Mouse (Mus musculus): ENCODE data around the gene Gm20671. TPM values are rescaled to one million over a fixed set of nuclear protein-coding genes. Genes with fewer than 3 reads are reported as not detected.

Gm20671 gene
- polyA plus RNA-seq, 1 experiment: 0.06 TPM

DNA sequence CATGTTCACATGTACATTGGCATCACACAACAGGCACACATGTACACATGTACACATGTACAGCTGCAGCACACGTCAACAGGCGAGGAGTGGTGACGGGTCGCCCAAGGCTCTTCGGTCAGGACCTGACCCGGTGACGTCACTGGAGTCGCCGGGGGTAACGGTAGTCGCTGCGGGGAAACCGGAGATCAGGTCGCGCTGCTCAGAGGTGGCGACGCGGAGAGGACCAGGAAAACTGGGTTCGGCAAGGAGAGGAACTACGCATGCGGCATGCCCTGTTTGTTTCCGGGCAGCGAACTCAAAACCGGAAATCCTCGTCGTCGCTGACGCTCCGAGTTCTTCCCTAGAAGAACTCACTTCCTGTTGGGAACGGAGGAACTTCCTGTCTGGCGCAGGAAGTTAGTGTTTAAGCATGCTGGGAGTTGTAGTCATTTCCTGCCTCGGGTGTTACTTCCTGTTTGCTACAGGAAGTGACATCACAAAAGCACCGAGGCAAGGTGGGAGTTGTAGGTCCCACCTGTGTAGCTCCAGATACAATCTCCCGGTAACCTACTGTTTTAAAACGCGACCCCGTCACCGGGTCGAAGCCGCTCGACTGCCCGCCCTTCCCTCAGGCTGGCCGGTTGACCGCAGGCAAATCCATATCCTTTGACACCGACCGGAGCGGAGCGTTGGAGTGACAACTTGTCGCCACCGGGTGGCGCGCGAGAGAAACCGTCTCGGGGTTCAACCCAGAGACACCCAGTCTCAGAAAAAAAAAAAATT is 113.0 kb downstream of the Gm20671 start:
- TF ChIP-seq MYOG (IDR thresholded peaks at IDR 0.05; ENCODE audit: control insufficient read depth, extremely low read depth, insufficient read length) (no peak), USF1 (IDR thresholded peaks at IDR 0.05; ENCODE audit: low read depth) (no peak), MYOD1 (IDR thresholded peaks at IDR 0.05; ENCODE audit: control insufficient read depth, insufficient read length, low read depth) (no peak), CTCF (IDR thresholded peaks at IDR 0.05; ENCODE audit: control insufficient read depth, insufficient read depth, insufficient read length) (no peak), FOSL1 (IDR thresholded peaks at IDR 0.05; ENCODE audit: insufficient read depth, low read length, poor library complexity, severe bottlenecking) (no peak), MAX (IDR thresholded peaks at IDR 0.05) (no peak), CEBPB (IDR thresholded peaks at IDR 0.05; ENCODE audit: low read depth) (no peak)
- Histone ChIP-seq H3K36me3 (ENCODE audit: control insufficient read depth, insufficient read depth) (no peaks in the 10 kb centered on the region), H3K79me2 (ENCODE audit: control insufficient read depth, insufficient read depth) (peaks cover 4% of the 10 kb centered on the region), H3K27me3 (ENCODE audit: control insufficient read depth, insufficient read depth, insufficient read length) (no peaks in the 10 kb centered on the region), H3ac (ENCODE audit: control insufficient read depth, insufficient read length, low read depth) (peak overlapping the region; percentile 78), H3K4me3 (ENCODE audit: insufficient read depth, poor library complexity, severe bottlenecking) (peak overlapping the region; percentile 42), H3K79me3 (ENCODE audit: low read depth) (no peaks in the 10 kb centered on the region)

DNA sequence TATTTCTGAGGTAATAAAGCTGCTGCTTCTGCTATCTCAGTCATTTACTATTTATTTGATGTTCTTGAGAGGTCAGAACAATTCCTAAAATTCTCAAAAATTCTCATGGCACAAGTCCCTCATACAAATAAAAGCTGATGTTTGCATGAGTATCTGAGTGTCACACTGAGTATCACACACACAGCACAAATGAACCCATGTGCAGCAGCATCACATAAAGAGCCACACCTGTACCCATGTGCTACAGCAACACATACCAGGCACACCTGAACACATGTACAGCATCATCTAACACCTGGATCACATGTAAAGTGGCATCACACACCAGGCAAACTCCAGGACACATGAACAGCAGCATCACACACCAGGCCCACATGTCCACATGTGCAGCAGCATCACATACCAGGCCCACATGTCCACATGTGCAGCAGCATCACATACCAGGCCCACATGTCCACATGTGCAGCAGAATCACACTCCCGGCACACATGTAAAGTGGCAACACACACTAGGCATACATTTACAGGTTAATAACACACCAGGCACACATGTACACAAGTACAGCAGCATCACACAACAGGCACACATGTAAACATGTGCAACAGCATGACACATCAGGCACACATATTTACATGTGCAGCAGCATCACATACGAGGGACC is 113.7 kb downstream of the Gm20671 start:
- H3ac ChIP-seq (ENCODE audit: control insufficient read depth, insufficient read length, low read depth): peak overlapping the region; percentile 78
- TF ChIP-seq CTCF (IDR thresholded peaks at IDR 0.05; ENCODE audit: control insufficient read depth, insufficient read depth, insufficient read length) (no peak), FOSL1 (IDR thresholded peaks at IDR 0.05; ENCODE audit: insufficient read depth, low read length, poor library complexity, severe bottlenecking) (no peak), MYOD1 (IDR thresholded peaks at IDR 0.05; ENCODE audit: control insufficient read depth, insufficient read length, low read depth) (no peak), MAX (IDR thresholded peaks at IDR 0.05) (no peak), USF1 (IDR thresholded peaks at IDR 0.05; ENCODE audit: low read depth) (no peak), MYOG (IDR thresholded peaks at IDR 0.05; ENCODE audit: control insufficient read depth, extremely low read depth, insufficient read length) (no peak), CEBPB (IDR thresholded peaks at IDR 0.05; ENCODE audit: low read depth) (no peak)
- H3K36me3 ChIP-seq (ENCODE audit: control insufficient read depth, insufficient read depth): no peaks in the 10 kb centered on the region
- H3K79me3 ChIP-seq (ENCODE audit: low read depth): no peaks in the 10 kb centered on the region
- peaks cover 4% of the 10 kb centered on the region for H3K79me2 ChIP-seq (ENCODE audit: control insufficient read depth, insufficient read depth)
- no peaks in the 10 kb centered on the region for H3K27me3 ChIP-seq (ENCODE audit: control insufficient read depth, insufficient read depth, insufficient read length)
- peak overlapping the region; percentile 42 for H3K4me3 ChIP-seq (ENCODE audit: insufficient read depth, poor library complexity, severe bottlenecking)

DNA sequence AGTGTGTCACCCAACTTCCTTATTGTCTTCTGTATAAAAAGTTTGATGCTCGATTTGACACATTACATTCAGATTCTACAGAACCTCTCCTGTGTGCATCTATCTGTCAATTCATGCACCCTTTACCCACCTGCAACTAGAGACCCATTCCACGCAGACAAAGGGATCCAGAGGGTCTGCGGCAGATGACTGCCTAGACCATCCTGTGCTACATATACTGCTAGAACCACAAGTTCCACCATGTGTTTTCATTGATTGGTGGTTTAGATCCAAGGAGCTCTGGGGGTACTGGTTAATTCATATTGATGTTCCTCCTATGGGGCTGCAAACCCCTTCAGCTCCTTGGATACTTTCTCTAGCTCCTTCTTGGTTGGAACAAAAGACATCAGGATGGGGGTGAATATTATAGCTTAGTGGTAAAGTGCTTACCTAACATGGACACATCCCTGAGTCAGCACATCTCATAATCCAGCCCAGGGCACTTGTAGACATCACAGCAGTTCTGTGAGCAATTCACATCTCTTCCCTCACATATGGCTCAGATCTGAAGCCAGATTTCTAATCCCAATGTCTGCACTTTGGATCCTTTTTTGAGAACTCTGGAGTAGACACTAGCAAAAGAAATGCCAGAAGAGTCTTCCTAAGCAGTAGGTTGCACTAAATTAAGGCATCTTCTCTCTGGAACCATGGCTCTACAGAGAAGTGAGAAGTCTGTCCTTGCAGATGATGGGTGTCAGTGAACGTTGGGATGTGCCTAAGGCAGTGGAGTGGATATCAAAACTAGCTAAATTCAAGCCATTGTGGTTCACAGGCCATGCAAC is 114.5 kb downstream of the Gm20671 start:
- H3K36me3 ChIP-seq (ENCODE audit: control insufficient read depth, insufficient read depth): no peaks in the 10 kb centered on the region

GRCm38 (mm10) chr5:32711485-32711884 is 115.4 kb downstream of the Gm20671 start:
- Histone ChIP-seq H3K27me3 (ENCODE audit: control insufficient read depth, insufficient read depth, insufficient read length) (no peaks in the 10 kb centered on the region), H3ac (ENCODE audit: control insufficient read depth, insufficient read length, low read depth) (no peak overlapping the region), H3K36me3 (ENCODE audit: control insufficient read depth, insufficient read depth) (no peaks in the 10 kb centered on the region), H3K4me3 (ENCODE audit: insufficient read depth, poor library complexity, severe bottlenecking) (no peak overlapping the region), H3K79me2 (ENCODE audit: control insufficient read depth, insufficient read depth) (peaks cover 4% of the 10 kb centered on the region), H3K79me3 (ENCODE audit: low read depth) (no peaks in the 10 kb centered on the region)
- TF ChIP-seq FOSL1 (IDR thresholded peaks at IDR 0.05; ENCODE audit: insufficient read depth, low read length, poor library complexity, severe bottlenecking): no peak
- TF ChIP-seq CTCF (IDR thresholded peaks at IDR 0.05; ENCODE audit: control insufficient read depth, insufficient read depth, insufficient read length): no peak
- TF ChIP-seq CEBPB (IDR thresholded peaks at IDR 0.05; ENCODE audit: low read depth): no peak
- no peak for TF ChIP-seq MYOD1 (IDR thresholded peaks at IDR 0.05; ENCODE audit: control insufficient read depth, insufficient read length, low read depth)
- no peak for TF ChIP-seq MAX (IDR thresholded peaks at IDR 0.05)
- no peak for TF ChIP-seq MYOG (IDR thresholded peaks at IDR 0.05; ENCODE audit: control insufficient read depth, extremely low read depth, insufficient read length)
- TF ChIP-seq USF1 (IDR thresholded peaks at IDR 0.05; ENCODE audit: low read depth): no peak

More for the DNA sequence above, 114.5 kb downstream of the Gm20671 start:
- no peak for TF ChIP-seq CTCF (IDR thresholded peaks at IDR 0.05; ENCODE audit: control insufficient read depth, insufficient read depth, insufficient read length)
- TF ChIP-seq USF1 (IDR thresholded peaks at IDR 0.05; ENCODE audit: low read depth): no peak
- no peak for TF ChIP-seq FOSL1 (IDR thresholded peaks at IDR 0.05; ENCODE audit: insufficient read depth, low read length, poor library complexity, severe bottlenecking)
- TF ChIP-seq MYOG (IDR thresholded peaks at IDR 0.05; ENCODE audit: control insufficient read depth, extremely low read depth, insufficient read length): no peak
- no peak for TF ChIP-seq CEBPB (IDR thresholded peaks at IDR 0.05; ENCODE audit: low read depth)
- no peak for TF ChIP-seq MYOD1 (IDR thresholded peaks at IDR 0.05; ENCODE audit: control insufficient read depth, insufficient read length, low read depth)
- TF ChIP-seq MAX (IDR thresholded peaks at IDR 0.05): no peak
- H3K27me3 ChIP-seq (ENCODE audit: control insufficient read depth, insufficient read depth, insufficient read length): no peaks in the 10 kb centered on the region
- H3K4me3 ChIP-seq (ENCODE audit: insufficient read depth, poor library complexity, severe bottlenecking): peak overlapping the region; percentile 42
- peaks cover 4% of the 10 kb centered on the region for H3K79me2 ChIP-seq (ENCODE audit: control insufficient read depth, insufficient read depth)
- no peak overlapping the region for H3ac ChIP-seq (ENCODE audit: control insufficient read depth, insufficient read length, low read depth)
- H3K79me3 ChIP-seq (ENCODE audit: low read depth): no peaks in the 10 kb centered on the region

- Histone ChIP-seq H3K27me3 (ENCODE audit: control insufficient read depth, insufficient read depth, insufficient read length) (no peaks in the 10 kb centered on the region), H3K79me3 (ENCODE audit: low read depth) (no peaks in the 10 kb centered on the region), H3K79me2 (ENCODE audit: control insufficient read depth, insufficient read depth) (no peaks in the 10 kb centered on the region), H3ac (ENCODE audit: control insufficient read depth, insufficient read length, low read depth) (no peak overlapping the region), H3K4me3 (ENCODE audit: insufficient read depth, poor library complexity, severe bottlenecking) (no peak overlapping the region), H3K36me3 (ENCODE audit: control insufficient read depth, insufficient read depth) (no peaks in the 10 kb centered on the region)
- TF ChIP-seq FOSL1 (IDR thresholded peaks at IDR 0.05; ENCODE audit: insufficient read depth, low read length, poor library complexity, severe bottlenecking) (no peak), USF1 (IDR thresholded peaks at IDR 0.05; ENCODE audit: low read depth) (no peak), MAX (IDR thresholded peaks at IDR 0.05) (no peak), MYOD1 (IDR thresholded peaks at IDR 0.05; ENCODE audit: control insufficient read depth, insufficient read length, low read depth) (no peak), CEBPB (IDR thresholded peaks at IDR 0.05; ENCODE audit: low read depth) (no peak), CTCF (IDR thresholded peaks at IDR 0.05; ENCODE audit: control insufficient read depth, insufficient read depth, insufficient read length) (no peak), MYOG (IDR thresholded peaks at IDR 0.05; ENCODE audit: control insufficient read depth, extremely low read depth, insufficient read length) (no peak)
These were observed 120.6 kb downstream of the Gm20671 start for GRCm38 (mm10) chr5:32706226-32706780.
